Mouse (Mus musculus): ENCODE results near the gene 4930426L09Rik.
"Not testable (repeated sequence)": the region's sequence is repeated elsewhere in the genome, so short reads cannot be mapped to it uniquely, and the experiment has no call there.

Gene 4930426L09Rik

GRCm38 (mm10) chr2:18970461-18970860 lies 27.7 kb upstream of the 4930426L09Rik start:
- no peak for DNase-seq (ENCODE audit: low spot score in 2 of 2)

- no peak for DNase-seq (ENCODE audit: low spot score in 2 of 2)
These were observed 26.6 kb upstream of the 4930426L09Rik start for GRCm38 (mm10) chr2:18971564-18971963.

DNA sequence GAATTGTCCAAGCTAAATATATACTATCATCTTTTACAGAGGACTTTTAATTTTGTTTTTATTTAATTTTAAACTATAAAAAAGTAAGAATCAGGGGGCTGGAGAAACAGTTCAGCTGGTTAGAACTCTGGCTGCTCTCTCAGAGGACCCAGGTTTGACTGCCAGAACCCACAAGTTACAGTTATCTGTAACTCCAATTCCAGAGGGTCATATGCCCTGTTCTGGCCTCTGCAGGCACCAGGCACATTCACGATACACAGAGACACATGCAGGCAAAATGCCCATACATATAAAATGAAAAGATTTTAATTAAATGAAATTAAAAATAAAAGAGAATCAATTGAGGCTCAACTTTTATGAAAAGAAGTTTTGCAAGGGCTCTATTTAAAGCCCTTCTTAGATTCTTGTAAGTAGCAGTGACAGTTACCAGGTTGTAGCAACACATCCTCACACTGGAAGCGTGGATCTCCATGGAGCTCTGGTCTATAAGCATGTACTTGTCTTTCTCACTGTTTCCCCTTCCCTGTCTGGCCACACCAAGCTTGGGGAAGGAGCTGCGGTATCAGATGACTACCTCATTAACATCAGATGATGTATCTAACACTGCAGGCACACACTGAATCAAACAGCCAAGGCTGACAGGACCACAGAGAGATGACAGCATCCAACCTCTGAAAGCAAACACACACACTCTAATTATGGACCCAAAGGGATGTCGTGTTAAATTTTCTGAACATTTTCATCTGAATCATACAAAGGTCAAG lies 23.1 kb upstream of the 4930426L09Rik start:
- DNase-seq (ENCODE audit: low spot score in 2 of 2), result no peak

GRCm38 (mm10) chr2:18976175-18976574 lies 22.0 kb upstream of the 4930426L09Rik start:
- no peak for DNase-seq (ENCODE audit: low spot score in 2 of 2)

GRCm38 (mm10) chr2:18977201-18977805 lies 20.8 kb upstream of the 4930426L09Rik start:
- no peak for DNase-seq (ENCODE audit: low spot score in 2 of 2)

DNA sequence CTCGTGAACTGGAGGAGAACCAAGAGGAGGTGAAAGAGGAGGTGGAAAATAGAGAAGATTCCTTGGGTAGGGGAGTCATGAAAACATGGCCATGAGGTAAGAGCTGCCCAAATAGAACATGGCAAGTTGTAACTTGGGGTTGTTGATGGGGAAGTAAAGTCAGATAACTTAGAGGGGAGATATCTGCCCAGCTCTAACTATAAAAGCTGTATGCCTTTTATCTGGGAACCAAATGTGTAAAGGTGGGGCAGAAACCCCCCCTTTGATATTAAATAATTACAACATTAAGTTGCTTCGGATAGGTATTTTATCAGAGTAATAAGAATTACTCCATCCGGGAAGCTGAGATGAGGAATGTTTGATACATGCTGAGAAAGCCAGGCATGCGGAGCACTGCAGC lies 19.1 kb upstream of the 4930426L09Rik start:
- DNase-seq (ENCODE audit: low spot score in 2 of 2), result no peak

GRCm38 (mm10) chr2:18979675-18980074 lies 18.5 kb upstream of the 4930426L09Rik start:
- DNase-seq (ENCODE audit: low spot score in 2 of 2), result no peak

- DNase-seq (ENCODE audit: low spot score in 2 of 2), result no peak
These were observed 15.6 kb upstream of the 4930426L09Rik start for GRCm38 (mm10) chr2:18982581-18982980.

- no peak for DNase-seq (ENCODE audit: low spot score in 2 of 2)
These were observed 14.6 kb upstream of the 4930426L09Rik start for GRCm38 (mm10) chr2:18983546-18983945.

GRCm38 (mm10) chr2:18984095-18984847 lies 13.9 kb upstream of the 4930426L09Rik start:
- DNase-seq (ENCODE audit: low spot score in 2 of 2), result no peak

DNA sequence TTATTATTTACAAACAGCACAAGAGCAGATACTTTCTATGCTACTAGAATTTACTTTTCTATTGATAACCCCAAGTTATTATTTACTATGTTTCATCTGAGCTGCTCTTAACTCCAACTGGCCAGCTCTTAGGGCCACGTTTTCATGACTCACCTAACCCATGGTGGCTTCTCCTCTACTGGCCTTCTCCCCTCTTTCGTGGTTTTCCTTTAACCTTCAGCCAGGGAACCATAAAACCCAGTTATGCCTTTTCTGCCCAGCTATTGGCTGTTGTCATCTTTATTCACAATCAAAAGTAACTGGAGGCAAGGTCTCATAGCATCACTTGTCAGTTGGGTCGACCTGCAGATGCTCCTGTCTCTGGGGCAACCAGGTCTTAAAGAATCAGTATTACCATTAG lies 12.6 kb upstream of the 4930426L09Rik start:
- no peak for DNase-seq (ENCODE audit: low spot score in 2 of 2)

GRCm38 (mm10) chr2:18988885-18989284 lies 9.3 kb upstream of the 4930426L09Rik start:
- no peak for DNase-seq (ENCODE audit: low spot score in 2 of 2)

- DNase-seq (ENCODE audit: low spot score in 2 of 2), result no peak
These were observed 5.3 kb upstream of the 4930426L09Rik start for GRCm38 (mm10) chr2:18992512-18993510.

GRCm38 (mm10) chr2:18996451-18997211 lies 1.5 kb upstream of the 4930426L09Rik start:
- no peak for DNase-seq (ENCODE audit: low spot score in 2 of 2)

DNA sequence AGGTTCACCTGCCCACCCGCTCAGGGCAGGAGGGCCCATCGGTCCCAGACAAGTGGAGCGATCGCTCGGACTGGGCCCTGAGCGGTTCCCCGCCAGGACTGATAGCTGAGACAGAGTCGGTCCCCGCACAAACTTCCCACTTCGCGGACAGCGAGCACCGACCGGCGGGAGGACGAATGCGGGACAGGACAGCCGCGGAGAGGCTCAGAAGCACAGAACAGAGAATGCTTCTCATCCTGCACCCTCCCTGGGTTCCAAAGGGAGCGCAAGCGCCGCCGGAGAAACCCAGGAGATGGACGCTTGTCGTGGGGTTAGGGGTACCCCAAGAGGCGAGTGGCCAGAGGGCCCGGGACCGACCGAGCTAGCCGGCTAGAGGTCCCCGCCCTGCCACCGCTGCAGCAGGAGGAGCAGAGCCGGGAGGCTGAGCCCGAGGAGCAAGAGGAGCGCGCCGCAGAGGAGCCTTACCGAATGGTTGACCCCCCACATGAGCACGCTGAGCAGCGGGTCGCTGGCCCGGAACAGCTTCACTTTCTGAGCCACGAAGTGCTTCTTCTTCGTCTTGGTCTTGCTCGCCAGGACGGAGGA lies 664 bp upstream of the 4930426L09Rik start:
- peak; percentile 25 to 40 for DNase-seq (ENCODE audit: low spot score in 2 of 2)

DNA sequence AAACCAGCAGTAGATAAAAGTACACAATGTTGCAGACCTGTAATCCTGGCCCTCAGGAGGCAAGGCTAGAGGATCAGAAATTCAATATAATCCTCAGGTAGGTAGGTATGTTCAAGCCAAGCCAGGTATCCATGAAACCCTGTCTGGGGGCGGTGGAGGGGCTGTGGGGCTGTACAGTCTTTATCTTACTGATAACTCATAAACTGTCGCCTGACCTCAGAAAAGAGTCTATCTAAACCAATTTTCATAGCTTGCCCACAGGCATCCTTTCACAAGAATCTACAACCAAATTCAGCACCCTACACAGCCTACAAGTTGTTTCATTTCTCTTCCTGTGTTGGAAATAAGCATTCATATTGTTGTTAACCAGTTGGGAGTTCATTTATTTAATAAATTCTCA lies 1.3 kb downstream of the 4930426L09Rik start:
- no peak for DNase-seq (ENCODE audit: low spot score in 2 of 2)

- no peak for DNase-seq (ENCODE audit: low spot score in 2 of 2)
These were observed 6.7 kb downstream of the 4930426L09Rik start for GRCm38 (mm10) chr2:19004801-19005200.

DNA sequence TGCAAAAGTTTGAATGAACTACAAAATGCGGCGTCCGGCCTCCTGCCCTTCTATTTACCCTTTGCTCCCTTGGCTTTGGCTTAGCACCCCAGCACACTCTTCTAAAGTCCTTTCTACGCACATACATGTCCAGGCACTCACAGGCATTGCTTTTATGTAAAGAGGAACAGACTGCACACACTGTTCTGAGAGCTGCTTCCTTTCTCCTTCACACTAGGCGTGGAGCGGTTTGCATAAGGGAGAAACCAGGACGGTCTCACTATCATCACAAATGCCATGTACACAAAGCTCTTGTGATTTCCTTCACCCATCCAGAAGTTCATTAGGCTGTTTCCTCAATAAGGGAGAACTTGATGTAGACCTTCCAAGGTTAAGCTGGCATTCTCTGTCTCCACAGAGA lies 8.0 kb downstream of the 4930426L09Rik start:
- DNase-seq (ENCODE audit: low spot score in 2 of 2), result no peak

DNA sequence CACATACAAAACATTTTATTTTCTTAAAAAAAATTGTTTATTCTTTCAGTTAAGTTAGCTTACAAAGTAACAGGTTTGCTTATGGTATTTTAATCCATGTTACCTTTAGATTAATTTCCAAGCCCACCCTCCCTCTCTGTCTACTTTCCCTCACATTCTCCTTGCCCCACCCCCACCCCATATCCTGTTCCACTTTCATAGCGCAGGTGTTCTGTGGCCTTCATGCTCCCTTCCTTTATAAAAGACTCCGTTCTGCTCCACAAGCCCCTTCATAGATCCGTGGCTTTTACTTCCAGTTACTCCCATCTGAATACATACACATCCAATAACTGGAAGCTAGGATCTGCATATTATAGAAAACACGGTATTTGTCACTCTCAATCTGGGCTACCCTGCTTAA lies 9.4 kb downstream of the 4930426L09Rik start:
- DNase-seq (ENCODE audit: low spot score in 2 of 2), result no peak

- not testable (repeated sequence) for DNase-seq (ENCODE audit: low spot score in 2 of 2)
These were observed 12.4 kb downstream of the 4930426L09Rik start for GRCm38 (mm10) chr2:19010541-19010940.

Data from frontal cortex, postnatal 14 days (tissue).